Mouse (Mus musculus) embryonic facial prominence, embryonic 11.5 days (tissue): ENCODE measurements around the gene Fam107a. TPM values are rescaled to one million over a fixed set of nuclear protein-coding genes. Genes with fewer than 3 reads are reported as not detected.
"Not testable (repeated sequence)": the region's sequence is repeated elsewhere in the genome, so short reads cannot be mapped to it uniquely, and the experiment has no call there.

Experiments used
- ATAC-seq: fragments of 200-750 bp; cut with Nextera tagmentation; replicated peaks from 2 replicates; pipeline ENCODE4 v1.8.0; 2017; ENCODE audit warnings: low read depth; ENCODE audit not compliant: insufficient number of reproducible peaks, low FRiP score, low TSS enrichment
- DNase-seq: peaks from one replicate; pipeline ENCODE4 v3.0.0-alpha.2; 2015; ENCODE audit warnings: low spot score
- H3K27ac ChIP-seq: fragments of 300-500 bp; sonication (generic); replicated peaks from 2 replicates; pipeline ENCODE4 v1.5.1; 2014; ENCODE audit warnings: mild to moderate bottlenecking, low read depth, low read length, control low read depth
- H3K27me3 ChIP-seq: fragments of 300-500 bp; sonication (generic); 2 replicates; pipeline ENCODE4 v1.6.1; 2014; ENCODE audit warnings: mild to moderate bottlenecking, low read length, moderate library complexity, mixed read lengths; ENCODE audit not compliant: control insufficient read depth, insufficient read depth
- H3K36me3 ChIP-seq: fragments of 300-500 bp; sonication (generic); replicated peaks from 2 replicates; pipeline ENCODE4 v1.6.1; 2014; ENCODE audit warnings: low read depth, mild to moderate bottlenecking, low read length, moderate library complexity, mixed read lengths; ENCODE audit not compliant: control insufficient read depth, insufficient read depth
- H3K4me1 ChIP-seq: fragments of 300-500 bp; sonication (generic); 2 replicates; pipeline ENCODE4 v1.6.1; 2014; ENCODE audit warnings: low read length, mixed read lengths; ENCODE audit not compliant: control insufficient read depth, insufficient read depth
- H3K4me2 ChIP-seq: fragments of 300-500 bp; sonication (generic); 2 replicates; pipeline ENCODE4 v1.6.1; 2014; ENCODE audit warnings: low read depth, mild to moderate bottlenecking, control low read depth, low read length, moderate library complexity
- H3K4me3 ChIP-seq: fragments of 300-500 bp; sonication (generic); 2 replicates; pipeline ENCODE4 v1.5.1; 2014; ENCODE audit warnings: low read depth, low read length, control low read depth
- H3K9ac ChIP-seq: fragments of 300-500 bp; sonication (generic); replicated peaks from 2 replicates; pipeline ENCODE4 v1.6.1; 2014; ENCODE audit warnings: mild to moderate bottlenecking, control low read depth, low read length
- H3K9me3 ChIP-seq: fragments of 300-500 bp; sonication (generic); replicated peaks from 2 replicates; pipeline ENCODE4 v1.6.1; 2016; ENCODE audit warnings: mild to moderate bottlenecking, low read length, inconsistent platforms, mixed read lengths; ENCODE audit not compliant: control insufficient read depth
- WGBS: fragments of 180-500 bp; shearing (Covaris S2); extraction: QIAGEN DNeasy Blood & Tissue Kit; methylation state at CpG from one replicate; pipeline ENCODE4 v1.1.7; 2014; 5-methylcytosine and 5-hydroxymethylcytosine counted together
- polyA plus RNA-seq: library from polyadenylated mRNA; unstranded; fragments of >200 nt; fragmentation: Nextera tagmentation; extraction: Ambion mirVana; gene quantifications from 2 replicates; pipeline ENCODE4 v1.2.1, GENCODE M21; 2014

The Fam107a gene
- polyA plus RNA-seq, 1 experiment from 2014 or later, result 0.39 TPM

DNA sequence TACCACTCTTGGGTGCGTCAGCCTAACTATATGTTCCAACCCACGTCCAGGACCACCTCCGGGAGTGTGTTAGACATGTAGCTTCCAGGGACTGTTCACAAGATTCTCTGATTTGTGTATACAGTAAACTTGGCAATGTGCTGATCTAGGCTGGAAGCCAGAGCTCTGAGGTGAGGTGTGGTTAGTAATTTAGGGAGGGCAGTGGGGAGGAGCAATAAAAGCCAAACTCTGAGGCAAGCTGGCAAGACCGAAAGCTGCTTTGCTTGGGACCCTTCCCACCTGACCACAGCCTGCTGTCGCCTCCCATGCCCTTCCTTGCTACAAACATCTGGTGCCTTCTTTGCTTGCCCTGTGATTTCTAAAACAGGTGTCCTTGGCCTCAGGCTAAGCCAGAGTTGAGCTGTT lies 19.9 kb downstream of the Fam107a start:
- no peak for DNase-seq
- H3K27ac ChIP-seq, result no peak overlapping the region
- no peak for ATAC-seq
- H3K36me3 ChIP-seq, result no peaks in the 10 kb centered on the region
- no peak overlapping the region for H3K4me2 ChIP-seq
- H3K4me1 ChIP-seq, result no peaks in the 10 kb centered on the region
- H3K9ac ChIP-seq, result no peak overlapping the region
- WGBS, result 86% methylated on average over 5 of the region's 5 CpGs
- H3K4me3 ChIP-seq, result no peak overlapping the region
- no peaks in the 10 kb centered on the region for H3K27me3 ChIP-seq
- H3K9me3 ChIP-seq, result no peaks in the 10 kb centered on the region

DNA sequence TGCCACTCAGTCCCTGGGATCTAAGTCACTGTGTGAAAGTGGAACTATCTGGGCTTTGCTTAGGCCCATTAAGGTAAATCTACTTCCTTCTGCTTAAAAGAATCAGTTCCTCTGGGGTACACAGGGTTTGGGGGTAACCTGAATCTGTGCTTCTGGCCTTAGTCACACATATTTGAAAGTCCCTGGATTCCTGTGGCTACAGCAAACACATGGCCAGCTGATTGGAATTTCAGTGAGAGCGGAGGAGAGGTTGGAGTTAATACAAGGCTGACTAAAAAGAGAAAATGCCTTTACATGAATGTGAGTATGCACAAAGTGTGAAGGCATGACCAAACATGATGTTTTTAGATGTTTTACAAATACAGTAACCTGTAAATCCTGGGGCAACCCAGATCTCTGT lies 23.6 kb downstream of the Fam107a start:
- no peaks in the 10 kb centered on the region for H3K9me3 ChIP-seq
- ATAC-seq, result no peak
- WGBS, result 78% methylated on average over 1 of the region's 1 CpGs
- no peaks in the 10 kb centered on the region for H3K4me1 ChIP-seq
- H3K36me3 ChIP-seq, result no peaks in the 10 kb centered on the region
- H3K27ac ChIP-seq, result no peak overlapping the region
- H3K27me3 ChIP-seq, result no peaks in the 10 kb centered on the region
- no peak overlapping the region for H3K4me2 ChIP-seq
- DNase-seq, result no peak
- no peak overlapping the region for H3K4me3 ChIP-seq
- no peak overlapping the region for H3K9ac ChIP-seq

GRCm38 (mm10) chr14:8286595-8286994 lies 31.2 kb downstream of the Fam107a start:
- not testable (repeated sequence) for H3K9me3 ChIP-seq, H3K9ac ChIP-seq, H3K27ac ChIP-seq, H3K4me3 ChIP-seq, H3K27me3 ChIP-seq, H3K4me2 ChIP-seq, H3K36me3 ChIP-seq, H3K4me1 ChIP-seq, DNase-seq
- peak; percentile 81; the same call in 1 of the 2 replicates for ATAC-seq
- 80% methylated on average over 5 of the region's 5 CpGs for WGBS

DNA sequence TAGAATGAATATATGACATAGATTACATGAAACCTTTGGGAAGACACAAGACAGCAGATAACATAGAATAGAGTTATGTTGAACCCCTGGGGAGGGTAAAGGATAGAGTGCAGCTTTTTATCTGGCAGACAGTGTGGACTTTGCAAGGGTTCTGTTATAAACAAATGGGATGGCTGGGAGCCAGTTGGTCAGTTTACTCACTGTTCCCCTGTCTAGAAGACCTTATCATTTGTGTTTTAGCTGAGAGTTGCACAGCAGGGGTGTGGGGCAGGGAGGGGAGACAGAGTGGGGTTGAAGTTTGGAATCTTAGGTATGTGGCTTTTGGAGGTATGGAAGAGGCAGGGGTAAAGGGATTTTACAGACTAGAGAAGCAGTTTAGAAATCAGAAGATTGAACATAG lies 34.0 kb downstream of the Fam107a start:
- Histone ChIP-seq H3K4me2 (no peak overlapping the region), H3K4me1 (no peaks in the 10 kb centered on the region), H3K4me3 (no peak overlapping the region), H3K36me3 (no peaks in the 10 kb centered on the region), H3K27ac (no peak overlapping the region), H3K27me3 (no peaks in the 10 kb centered on the region), H3K9ac (no peak overlapping the region), H3K9me3 (no peaks in the 10 kb centered on the region)
- no peak for DNase-seq
- no peak for ATAC-seq

GRCm38 (mm10) chr14:8271281-8271680 lies 46.5 kb downstream of the Fam107a start:
- H3K27me3 ChIP-seq, H3K9ac ChIP-seq, ATAC-seq, H3K36me3 ChIP-seq, H3K4me3 ChIP-seq, H3K9me3 ChIP-seq, H3K4me2 ChIP-seq, H3K4me1 ChIP-seq, DNase-seq, H3K27ac ChIP-seq: not testable (repeated sequence)
- 86% methylated on average over 8 of the region's 8 CpGs for WGBS

DNA sequence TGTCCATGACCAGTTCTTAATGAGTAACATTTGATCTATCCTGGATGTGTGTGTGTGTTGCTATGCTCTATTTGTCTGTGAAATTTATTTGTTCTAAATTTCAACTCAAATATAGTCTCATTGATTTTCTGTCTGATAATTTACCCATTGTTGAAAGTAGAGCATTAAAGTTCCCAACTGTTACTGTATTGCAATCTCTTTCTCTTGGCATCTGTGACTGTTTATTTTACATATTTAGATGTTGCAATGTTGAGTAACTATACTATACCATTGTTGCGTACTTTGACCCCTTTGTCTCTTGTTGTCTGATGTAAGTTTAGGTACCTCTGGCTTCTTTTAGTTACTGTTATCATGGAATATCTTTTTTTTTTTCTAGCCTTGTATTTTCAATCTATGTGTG lies 53.4 kb downstream of the Fam107a start:
- ATAC-seq, result no peak
- H3K4me2 ChIP-seq, result no peak overlapping the region
- no peaks in the 10 kb centered on the region for H3K4me1 ChIP-seq
- H3K36me3 ChIP-seq, result no peaks in the 10 kb centered on the region
- no peak overlapping the region for H3K27ac ChIP-seq
- H3K4me3 ChIP-seq, result no peak overlapping the region
- no peaks in the 10 kb centered on the region for H3K27me3 ChIP-seq
- DNase-seq, result no peak
- H3K9ac ChIP-seq, result no peak overlapping the region
- WGBS, result 88% methylated on average over 1 of the region's 1 CpGs
- H3K9me3 ChIP-seq, result no peaks in the 10 kb centered on the region

DNA sequence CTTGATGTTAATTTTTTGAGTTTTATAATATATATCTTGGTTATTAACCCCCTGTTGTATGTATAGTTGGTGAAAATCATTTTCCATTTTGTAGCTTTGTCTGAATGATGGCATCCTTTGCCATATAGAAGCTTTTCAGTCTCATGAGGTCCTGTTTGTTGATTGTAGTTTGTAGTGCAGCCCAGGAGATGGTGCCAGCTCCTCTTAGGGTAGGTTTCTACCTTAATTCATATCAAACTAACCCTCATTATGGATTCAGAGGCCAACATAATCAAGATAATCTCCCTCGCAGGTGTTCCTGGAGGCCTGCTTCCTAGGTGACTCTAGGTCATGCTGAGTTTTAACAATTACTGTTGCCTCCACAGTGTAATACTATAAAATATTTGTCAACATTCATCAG lies 55.6 kb downstream of the Fam107a start:
- Histone ChIP-seq H3K4me1 (no peaks in the 10 kb centered on the region), H3K27ac (no peak overlapping the region), H3K9me3 (no peaks in the 10 kb centered on the region), H3K9ac (no peak overlapping the region), H3K4me3 (no peak overlapping the region), H3K36me3 (no peaks in the 10 kb centered on the region), H3K4me2 (no peak overlapping the region), H3K27me3 (no peaks in the 10 kb centered on the region)
- 48% methylated on average over 1 of the region's 1 CpGs for WGBS
- DNase-seq (no peak), ATAC-seq (no peak)

GRCm38 (mm10) chr14:8260214-8260613 lies 57.6 kb downstream of the Fam107a start:
- no peak for DNase-seq
- no peaks in the 10 kb centered on the region for H3K27me3 ChIP-seq
- H3K9ac ChIP-seq, result no peak overlapping the region
- ATAC-seq, result no peak
- WGBS, result 75% methylated on average over 5 of the region's 5 CpGs
- no peaks in the 10 kb centered on the region for H3K36me3 ChIP-seq
- no peak overlapping the region for H3K4me3 ChIP-seq
- H3K27ac ChIP-seq, result no peak overlapping the region
- no peak overlapping the region for H3K4me2 ChIP-seq
- H3K4me1 ChIP-seq, result no peaks in the 10 kb centered on the region
- H3K9me3 ChIP-seq, result no peaks in the 10 kb centered on the region
